Mouse (Mus musculus): Measurements from ENCODE around the gene Kif26b. TPM values are rescaled to one million over a fixed set of nuclear protein-coding genes. Genes with fewer than 3 reads are reported as not detected.

Gene Kif26b
- polyA plus RNA-seq, 1 experiment, result 0.16 TPM

DNA sequence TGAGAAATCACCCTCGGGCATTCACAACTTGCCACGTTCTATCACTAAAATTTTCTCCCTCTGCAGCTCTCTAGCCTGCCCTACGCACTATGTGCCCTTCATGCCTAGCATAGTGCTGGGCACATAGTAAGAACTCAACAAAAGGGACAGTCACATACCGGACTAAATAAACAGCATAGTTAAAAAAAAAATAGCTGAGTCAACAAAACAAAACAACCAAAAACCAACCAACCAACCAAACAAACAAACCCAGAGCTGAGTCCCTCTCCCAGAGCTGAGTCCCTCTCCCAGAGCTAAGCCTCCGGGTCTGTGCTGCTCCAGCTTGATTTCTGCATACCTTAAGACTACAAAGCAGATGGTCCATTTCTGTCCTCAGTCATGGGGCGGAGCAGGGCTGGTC is 334.8 kb downstream of the Kif26b start:
- H3K36me3 ChIP-seq (ENCODE audit: control insufficient read depth, insufficient read depth, low read length), result no peaks in the 10 kb centered on the region
- no peaks in the 10 kb centered on the region for H3K4me1 ChIP-seq (replicated peaks; ENCODE audit: control insufficient read depth, insufficient read depth, low read length)
- 92% methylated on average over 6 of the region's 6 CpGs for WGBS
- DNase-seq, result no peak
- no peak overlapping the region for H3K4me3 ChIP-seq (ENCODE audit: control insufficient read depth, insufficient read depth, low read length)
- no peaks in the 10 kb centered on the region for H3K27me3 ChIP-seq (ENCODE audit: control insufficient read depth, insufficient read depth, low read length)
- H3K27ac ChIP-seq (ENCODE audit: control insufficient read depth, insufficient read depth, low read length), result no peak overlapping the region
- TF ChIP-seq POLR2A (IDR thresholded peaks at IDR 0.05; ENCODE audit: control insufficient read depth, extremely low read depth, insufficient read depth, low read length, poor library complexity) (no peak), CTCF (IDR thresholded peaks at IDR 0.05; ENCODE audit: borderline replicate concordance, control insufficient read depth, extremely low read depth, insufficient read depth, low read length, poor library complexity) (no peak)

DNA sequence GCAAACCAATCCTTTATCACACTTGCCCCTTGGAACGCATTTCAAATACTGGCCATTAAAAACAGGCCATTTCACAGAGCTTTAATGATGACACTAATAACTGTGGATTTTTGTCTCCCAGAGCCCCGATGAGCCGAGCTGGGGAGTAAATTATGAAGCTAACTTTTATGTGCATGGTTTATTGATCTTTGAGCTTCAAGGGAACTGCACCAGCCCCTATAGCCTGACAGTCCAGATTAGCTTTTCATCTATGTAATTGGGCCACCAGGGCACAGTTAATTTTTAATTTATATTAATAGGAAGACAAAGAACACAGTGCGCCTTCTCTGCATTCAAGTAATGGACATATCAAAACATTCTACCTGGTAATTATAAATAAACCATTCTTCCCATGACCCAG is 335.4 kb downstream of the Kif26b start:
- no peak overlapping the region for H3K4me3 ChIP-seq (ENCODE audit: control insufficient read depth, insufficient read depth, low read length)
- TF ChIP-seq CTCF (IDR thresholded peaks at IDR 0.05; ENCODE audit: borderline replicate concordance, control insufficient read depth, extremely low read depth, insufficient read depth, low read length, poor library complexity) (no peak), POLR2A (IDR thresholded peaks at IDR 0.05; ENCODE audit: control insufficient read depth, extremely low read depth, insufficient read depth, low read length, poor library complexity) (no peak)
- H3K27me3 ChIP-seq (ENCODE audit: control insufficient read depth, insufficient read depth, low read length), result no peaks in the 10 kb centered on the region
- H3K36me3 ChIP-seq (ENCODE audit: control insufficient read depth, insufficient read depth, low read length), result no peaks in the 10 kb centered on the region
- H3K27ac ChIP-seq (ENCODE audit: control insufficient read depth, insufficient read depth, low read length), result no peak overlapping the region
- no peaks in the 10 kb centered on the region for H3K4me1 ChIP-seq (replicated peaks; ENCODE audit: control insufficient read depth, insufficient read depth, low read length)
- WGBS, result 97% methylated on average over 4 of the region's 4 CpGs
- no peak for DNase-seq

DNA sequence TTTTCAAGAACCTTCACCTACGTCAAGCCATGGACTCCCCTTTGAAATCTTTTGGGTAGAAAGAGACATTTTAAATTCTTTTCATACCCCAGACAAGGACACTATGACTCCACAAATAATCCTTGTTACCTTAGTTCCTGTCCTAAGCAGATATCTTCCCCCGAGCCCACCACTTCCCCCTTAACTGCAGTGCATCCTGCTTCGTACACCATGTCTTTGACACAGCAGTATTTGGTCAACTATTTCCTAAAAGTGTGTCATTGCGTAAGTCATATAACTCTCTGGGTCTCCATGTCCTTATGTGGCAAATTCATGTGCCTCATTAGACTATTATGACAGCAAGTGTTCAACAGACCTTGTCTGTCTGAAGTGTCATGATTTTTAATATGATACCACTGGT is 337.8 kb downstream of the Kif26b start:
- WGBS, result 24% methylated on average over 4 of the region's 4 CpGs

DNA sequence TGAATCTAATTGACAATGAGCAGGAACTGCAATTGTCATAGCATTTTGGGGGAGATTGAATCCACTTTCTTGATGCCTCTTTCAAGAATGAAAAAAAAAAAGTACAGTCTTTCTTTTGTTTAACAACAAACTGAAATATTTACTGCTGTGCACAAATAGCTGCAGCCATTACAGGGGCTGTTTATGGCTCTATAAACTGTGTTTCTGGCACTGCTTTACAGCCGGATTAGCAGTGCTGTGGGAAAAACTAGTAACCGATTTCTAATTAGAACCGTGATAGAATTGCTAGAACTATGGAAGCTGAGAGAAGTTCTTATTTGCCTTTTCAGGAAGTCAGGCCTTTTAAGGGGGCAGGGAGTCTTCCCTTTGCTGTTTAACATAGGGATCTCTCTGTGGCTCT is 342.1 kb downstream of the Kif26b start:
- 77% methylated on average over 3 of the region's 3 CpGs for WGBS
- TF ChIP-seq POLR2A (IDR thresholded peaks at IDR 0.05; ENCODE audit: control insufficient read depth, extremely low read depth, insufficient read depth, low read length, poor library complexity) (no peak), CTCF (IDR thresholded peaks at IDR 0.05; ENCODE audit: borderline replicate concordance, control insufficient read depth, extremely low read depth, insufficient read depth, low read length, poor library complexity) (no peak)
- H3K27me3 ChIP-seq (ENCODE audit: control insufficient read depth, insufficient read depth, low read length), result no peaks in the 10 kb centered on the region
- no peak overlapping the region for H3K27ac ChIP-seq (ENCODE audit: control insufficient read depth, insufficient read depth, low read length)
- no peak overlapping the region for H3K4me3 ChIP-seq (ENCODE audit: control insufficient read depth, insufficient read depth, low read length)
- DNase-seq, result no peak
- H3K4me1 ChIP-seq (replicated peaks; ENCODE audit: control insufficient read depth, insufficient read depth, low read length), result no peaks in the 10 kb centered on the region
- H3K36me3 ChIP-seq (ENCODE audit: control insufficient read depth, insufficient read depth, low read length), result no peaks in the 10 kb centered on the region

More for the DNA sequence above, 337.8 kb downstream of the Kif26b start:
- Histone ChIP-seq H3K36me3 (ENCODE audit: control insufficient read depth, insufficient read depth, low read length) (no peaks in the 10 kb centered on the region), H3K4me3 (ENCODE audit: control insufficient read depth, insufficient read depth, low read length) (no peak overlapping the region), H3K4me1 (replicated peaks; ENCODE audit: control insufficient read depth, insufficient read depth, low read length) (no peaks in the 10 kb centered on the region), H3K27me3 (ENCODE audit: control insufficient read depth, insufficient read depth, low read length) (no peaks in the 10 kb centered on the region), H3K27ac (ENCODE audit: control insufficient read depth, insufficient read depth, low read length) (no peak overlapping the region)
- TF ChIP-seq POLR2A (IDR thresholded peaks at IDR 0.05; ENCODE audit: control insufficient read depth, extremely low read depth, insufficient read depth, low read length, poor library complexity) (no peak), CTCF (IDR thresholded peaks at IDR 0.05; ENCODE audit: borderline replicate concordance, control insufficient read depth, extremely low read depth, insufficient read depth, low read length, poor library complexity) (no peak)
- no peak for DNase-seq

DNA sequence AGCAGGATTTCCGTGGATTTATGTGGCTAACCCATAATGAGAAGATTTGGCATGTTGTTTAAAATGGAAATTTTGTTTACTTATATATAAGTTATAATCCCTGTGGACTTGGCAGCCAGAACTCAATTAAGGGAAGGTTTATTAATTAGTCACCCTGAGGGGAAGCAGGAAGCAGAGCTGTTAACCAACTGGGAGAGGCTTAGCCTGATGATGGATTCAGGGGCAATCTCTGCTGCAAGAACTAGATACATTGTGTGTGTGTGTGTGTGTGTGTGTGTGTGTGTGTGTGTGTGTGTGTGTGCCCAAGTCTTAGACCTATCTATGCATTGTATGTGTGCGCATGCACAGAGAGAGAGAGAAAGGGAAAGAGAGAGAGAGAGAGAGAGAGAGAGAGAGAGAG is 348.0 kb downstream of the Kif26b start:
- no peak overlapping the region for H3K27ac ChIP-seq (ENCODE audit: control insufficient read depth, insufficient read depth, low read length)
- no peak for DNase-seq
- no peaks in the 10 kb centered on the region for H3K36me3 ChIP-seq (ENCODE audit: control insufficient read depth, insufficient read depth, low read length)
- H3K4me1 ChIP-seq (replicated peaks; ENCODE audit: control insufficient read depth, insufficient read depth, low read length), result no peaks in the 10 kb centered on the region
- H3K4me3 ChIP-seq (ENCODE audit: control insufficient read depth, insufficient read depth, low read length), result no peak overlapping the region
- 91% methylated on average over 2 of the region's 2 CpGs for WGBS
- TF ChIP-seq POLR2A (IDR thresholded peaks at IDR 0.05; ENCODE audit: control insufficient read depth, extremely low read depth, insufficient read depth, low read length, poor library complexity) (no peak), CTCF (IDR thresholded peaks at IDR 0.05; ENCODE audit: borderline replicate concordance, control insufficient read depth, extremely low read depth, insufficient read depth, low read length, poor library complexity) (no peak)
- H3K27me3 ChIP-seq (ENCODE audit: control insufficient read depth, insufficient read depth, low read length), result no peaks in the 10 kb centered on the region

- Histone ChIP-seq H3K4me1 (replicated peaks; ENCODE audit: control insufficient read depth, insufficient read depth, low read length) (no peaks in the 10 kb centered on the region), H3K27ac (ENCODE audit: control insufficient read depth, insufficient read depth, low read length) (no peak overlapping the region), H3K4me3 (ENCODE audit: control insufficient read depth, insufficient read depth, low read length) (no peak overlapping the region), H3K36me3 (ENCODE audit: control insufficient read depth, insufficient read depth, low read length) (no peaks in the 10 kb centered on the region), H3K27me3 (ENCODE audit: control insufficient read depth, insufficient read depth, low read length) (no peaks in the 10 kb centered on the region)
- TF ChIP-seq CTCF (IDR thresholded peaks at IDR 0.05; ENCODE audit: borderline replicate concordance, control insufficient read depth, extremely low read depth, insufficient read depth, low read length, poor library complexity), result no peak
- no peak for TF ChIP-seq POLR2A (IDR thresholded peaks at IDR 0.05; ENCODE audit: control insufficient read depth, extremely low read depth, insufficient read depth, low read length, poor library complexity)
- WGBS, result 83% methylated on average over 1 of the region's 1 CpGs
- DNase-seq, result no peak
Observed at GRCm38 (mm10) chr1:178878676-178879075, 349.8 kb downstream of the Kif26b start.

DNA sequence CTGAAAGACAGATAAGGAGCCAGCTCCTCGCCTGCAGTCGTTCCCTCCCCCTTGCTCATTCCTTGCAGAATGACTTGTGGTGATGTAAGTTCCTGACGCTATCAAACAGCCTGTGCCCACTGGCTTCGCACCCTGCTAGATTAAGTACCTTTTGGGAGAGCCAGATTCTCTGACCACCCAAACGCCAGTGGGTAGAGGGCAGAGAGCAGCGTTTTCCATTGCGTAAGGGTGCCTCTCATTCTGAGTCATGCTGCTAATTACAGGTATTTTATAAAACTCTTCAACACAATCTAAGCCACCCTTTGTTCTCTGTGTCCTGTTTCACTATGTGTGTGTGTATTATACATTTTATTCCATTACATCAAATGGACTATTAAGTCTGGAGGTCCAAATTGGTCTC is 352.0 kb downstream of the Kif26b start:
- DNase-seq, result no peak
- H3K4me1 ChIP-seq (replicated peaks; ENCODE audit: control insufficient read depth, insufficient read depth, low read length), result no peaks in the 10 kb centered on the region
- TF ChIP-seq CTCF (IDR thresholded peaks at IDR 0.05; ENCODE audit: borderline replicate concordance, control insufficient read depth, extremely low read depth, insufficient read depth, low read length, poor library complexity) (no peak), POLR2A (IDR thresholded peaks at IDR 0.05; ENCODE audit: control insufficient read depth, extremely low read depth, insufficient read depth, low read length, poor library complexity) (no peak)
- H3K27ac ChIP-seq (ENCODE audit: control insufficient read depth, insufficient read depth, low read length), result no peak overlapping the region
- no peak overlapping the region for H3K4me3 ChIP-seq (ENCODE audit: control insufficient read depth, insufficient read depth, low read length)
- no peaks in the 10 kb centered on the region for H3K36me3 ChIP-seq (ENCODE audit: control insufficient read depth, insufficient read depth, low read length)
- H3K27me3 ChIP-seq (ENCODE audit: control insufficient read depth, insufficient read depth, low read length), result no peaks in the 10 kb centered on the region
- WGBS, result 91% methylated on average over 7 of the region's 7 CpGs
